Comparison of ENCODE assay signal across 14 mouse cellular contexts in the genomic region with DNA sequence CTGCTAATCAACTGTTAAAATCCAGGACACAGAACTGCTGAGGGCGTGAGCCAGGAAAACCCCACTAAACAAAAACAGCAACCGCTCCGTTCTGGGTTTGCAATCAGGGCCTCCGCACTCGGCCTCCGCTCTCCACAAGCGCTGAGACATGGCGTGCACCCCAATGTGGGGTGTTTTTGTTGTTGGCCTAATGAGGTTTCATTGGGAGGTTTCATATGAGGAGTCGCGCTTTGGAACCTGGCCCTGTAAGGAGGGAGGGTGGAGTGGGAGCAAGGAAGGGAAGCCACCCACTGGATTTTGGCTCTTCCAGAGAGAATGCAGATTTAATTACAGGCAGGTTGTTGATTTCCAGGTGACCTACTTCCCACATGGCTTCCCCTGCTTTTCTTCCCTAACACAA.
A peak's percentile ranks its signal among the peaks of the same experiment; 100 is the strongest.
DNase-seq lines count a peak whose midpoint lies in the region; ATAC-seq and TF ChIP-seq lines count a peak whose summit lies in the region.
"Had no signal": no experiment of that assay in that cellular context is flagged by ENCODE, and none has a peak within 500 bp of the region (broad histone marks: within the 10 kb centered on the region; RNA-seq: fewer than 3 reads in every experiment).

No protein-coding gene starts in this region.

- no peak overlapping the region for H3K4me3 ChIP-seq in layer of hippocampus, adult 2 months
- H3K4me3 ChIP-seq in neural tube, embryonic 15.5 days (replicated peaks), result no peak overlapping the region
- H3K4me3 ChIP-seq: myocyte had no signal

- H3K4me2 ChIP-seq in neural tube, embryonic 15.5 days, result no peak overlapping the region

- H3K27ac ChIP-seq in layer of hippocampus, adult 2 months, result no peak overlapping the region
- H3K27ac ChIP-seq in neural tube, embryonic 15.5 days (replicated peaks), result peak overlapping the region; percentile 63

- WGBS in neural tube, embryonic 15.5 days, result 61% methylated on average over 10 of the region's 10 CpGs

- H3K9ac ChIP-seq in neural tube, embryonic 15.5 days (replicated peaks), result no peak overlapping the region

- no peak for TF ChIP-seq CTCF in layer of hippocampus, adult 2 months (conservative IDR thresholded peaks at IDR 0.05)

- peak; percentile 15 to 43 for DNase-seq in layer of hippocampus, adult 2 months (ENCODE audit: low spot score in 2 of 2)
- no peak for DNase-seq in layer of hippocampus, postnatal 10 days (ENCODE audit: low spot score in 2 of 2)
- peak; percentile 34 for DNase-seq in right cerebral cortex, adult 18-20 months
- no peak for DNase-seq in right cerebral cortex, postnatal 4 days
- DNase-seq in cerebellum, postnatal 14 days, result peak; percentile 59 to 60
- no peak for DNase-seq in thymus, postnatal 14 days
- DNase-seq: heart, adult 11 months; kidney, adult 9 months; lung, postnatal 36 days; thymus, adult 2 months had no signal

- no peak for ATAC-seq in neural tube, embryonic 15.5 days (ENCODE audit: low FRiP score)
- ATAC-seq in monocyte, adult 5-6 weeks (replicated peaks; ENCODE audit: insufficient number of reproducible peaks, low FRiP score, low TSS enrichment, poor library complexity, severe bottlenecking), result no peak
- ATAC-seq: Patski had no signal

- H3K4me1 ChIP-seq in neural tube, embryonic 15.5 days, result peaks cover 66% of the 10 kb centered on the region

- no peaks in the 10 kb centered on the region for H3K9me3 ChIP-seq in neural tube, embryonic 15.5 days (replicated peaks)

- H3K27me3 ChIP-seq in neural tube, embryonic 15.5 days (replicated peaks), result no peaks in the 10 kb centered on the region

- H3K36me3 ChIP-seq in neural tube, embryonic 15.5 days, result no peaks in the 10 kb centered on the region

Comparison
In these comparisons a context has a peak if more than half of its experiments do, and no peak if none do; other contexts are left out.
1. DNase-seq: peak in layer of hippocampus, adult 2 months (2 of 2), right cerebral cortex, adult 18-20 months (single experiment) and cerebellum, postnatal 14 days (2 of 2); none in layer of hippocampus, postnatal 10 days (0 of 2), right cerebral cortex, postnatal 4 days (single experiment) and thymus, postnatal 14 days (single experiment).